Mouse (Mus musculus) CH12.LX (cell line): ENCODE results near the gene Pitpna.

Experiments used
- CTCF ChIP-seq, 2 experiments: IDR thresholded peaks in 1 of 2; conservative IDR thresholded peaks in 1 of 2; 2 replicates each; pipeline ENCODE4 v1.5.1; 2011 to 2012; ENCODE audit warnings: low read depth in 2 of 2, low read length in 2 of 2, improper control_type of control experiment in 1 of 2, inconsistent platforms in 1 of 2, mild to moderate bottlenecking in 1 of 2, moderate library complexity in 1 of 2
- KAT2A ChIP-seq: IDR thresholded peaks from 2 replicates; pipeline ENCODE4 v1.6.1; 2012; ENCODE audit warnings: low read length, improper control_type of control experiment, inconsistent platforms; ENCODE audit not compliant: insufficient replicate concordance
- RAD21 ChIP-seq: IDR thresholded peaks from 2 replicates; pipeline ENCODE4 v1.6.1; 2011; ENCODE audit warnings: low read depth, mild to moderate bottlenecking, low read length, improper control_type of control experiment, moderate library complexity
- USF2 ChIP-seq: conservative IDR thresholded peaks from 2 replicates; pipeline ENCODE4 v1.6.1; 2011; ENCODE audit warnings: low read depth, low read length, improper control_type of control experiment

DNA sequence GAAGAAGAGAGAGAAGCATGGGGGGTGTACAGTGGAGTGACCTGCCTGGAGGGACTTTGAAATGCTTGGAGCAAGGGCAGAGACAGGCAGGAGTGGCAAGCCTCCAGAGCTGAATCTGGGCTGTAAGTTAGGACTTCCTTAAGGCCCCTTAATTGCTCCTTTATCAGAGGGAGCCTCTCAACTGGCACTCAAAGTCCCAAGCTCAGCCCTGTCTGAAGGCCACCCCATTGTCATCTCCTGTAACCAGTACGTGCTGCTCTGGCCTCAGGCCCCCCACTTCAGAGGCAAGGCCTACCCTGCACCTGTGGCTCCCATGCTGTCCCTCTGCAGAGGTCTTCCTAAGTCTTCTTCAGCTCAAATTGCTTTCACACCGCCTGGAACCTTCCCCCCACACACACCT, 4.4 kb upstream of the Pitpna start:
- no peak for TF ChIP-seq KAT2A
- TF ChIP-seq RAD21, result no peak
- no peak for TF ChIP-seq CTCF (conservative IDR thresholded peaks at IDR 0.05 in 1 of 2, IDR thresholded peaks at IDR 0.05 in 1 of 2; ENCODE audit: low read depth in 2 of 2, low read length in 2 of 2)
- TF ChIP-seq USF2, result no peak
